Mouse (Mus musculus) adrenal gland, postnatal 14 days (tissue): ENCODE data around the gene Nalcn. TPM values are rescaled to one million over a fixed set of nuclear protein-coding genes. Genes with fewer than 3 reads are reported as not detected.
A peak's percentile ranks its signal among the peaks of the same experiment; 100 is the strongest.

ENCODE experiments used
- DNase-seq: peaks from one replicate; pipeline ENCODE4 v3.0.0; 2021; ENCODE audit warnings: mixed read lengths
- total RNA-seq: library from RNA; stranded (reverse); gene quantifications from 2 replicates; pipeline ENCODE4 v1.2.3, GENCODE M21; 2021

Gene Nalcn
- total RNA-seq, 1 experiment from 2014 or later = 5.1 TPM

GRCm38 (mm10) chr14:123512923-123513322, 114.0 kb downstream of the Nalcn start:
- no peak for DNase-seq

DNA sequence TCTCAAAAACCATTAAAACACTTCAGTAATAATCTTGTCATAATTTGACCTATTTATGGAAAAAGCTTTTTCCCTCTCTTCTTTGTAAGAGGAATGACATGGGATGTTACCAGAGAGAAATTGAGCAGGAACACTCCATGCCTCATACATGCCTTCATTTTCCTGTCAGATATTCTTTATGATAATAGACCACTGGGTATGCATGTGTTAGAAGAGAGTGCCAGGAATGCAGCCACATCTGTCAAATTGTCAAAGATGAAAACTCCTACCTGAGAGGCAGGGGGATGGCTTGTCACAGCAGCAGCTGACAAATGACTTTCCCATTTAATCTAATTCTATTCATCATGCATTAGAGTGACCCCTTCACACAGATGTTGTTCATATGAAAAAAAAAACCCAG, 131.4 kb downstream of the Nalcn start:
- DNase-seq = no peak

GRCm38 (mm10) chr14:123488575-123489207, 138.3 kb downstream of the Nalcn start:
- DNase-seq = no peak

- DNase-seq = peak; percentile 84
Measured at GRCm38 (mm10) chr14:123462026-123462425, 164.9 kb downstream of the Nalcn start.

DNA sequence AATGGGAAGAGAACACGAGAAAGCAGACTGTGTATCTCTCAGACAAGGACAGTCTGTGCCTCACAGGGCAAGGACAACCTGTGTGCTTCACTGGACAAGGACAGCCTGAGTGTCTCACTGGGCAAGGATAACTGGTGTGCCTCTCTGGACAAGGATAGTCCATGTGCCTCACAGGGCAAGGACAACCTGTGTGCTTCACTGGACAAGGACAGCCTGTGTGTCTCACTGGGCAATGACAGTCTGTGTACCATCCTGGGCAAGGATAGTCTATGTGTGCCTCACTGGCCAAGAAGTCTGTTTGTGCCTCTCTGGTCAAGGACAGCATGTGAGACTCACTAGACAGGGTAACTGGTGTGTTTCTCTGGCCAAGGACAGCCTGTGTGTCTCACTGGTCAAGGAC, 180.9 kb downstream of the Nalcn start:
- peak; percentile 71 for DNase-seq

DNA sequence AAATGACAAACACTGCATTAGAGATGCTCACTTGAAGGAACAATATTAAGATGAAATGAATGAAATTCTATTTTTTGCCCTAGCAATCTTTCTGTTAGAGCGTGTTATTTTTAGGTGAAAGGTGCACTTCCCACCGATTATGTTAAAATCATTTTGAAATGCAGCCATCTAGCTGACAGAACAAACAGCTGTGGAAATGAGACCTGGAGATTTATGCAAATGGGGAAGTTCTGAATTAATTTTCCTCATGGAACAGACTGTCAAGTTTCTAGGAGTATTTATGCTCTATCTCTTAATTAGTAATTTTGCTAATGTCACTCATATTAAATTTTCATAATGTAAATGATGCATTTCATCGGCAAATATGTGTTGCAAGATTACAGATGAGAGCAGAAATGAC, 191.4 kb downstream of the Nalcn start:
- DNase-seq = no peak

GRCm38 (mm10) chr14:123376167-123376855, 250.6 kb downstream of the Nalcn start:
- DNase-seq = no peak

- DNase-seq = peak; percentile 29
Measured at GRCm38 (mm10) chr14:123371522-123371921, 255.4 kb downstream of the Nalcn start.

GRCm38 (mm10) chr14:123359691-123360090, 267.3 kb downstream of the Nalcn start:
- DNase-seq = no peak

GRCm38 (mm10) chr14:123352973-123353372, 274.0 kb downstream of the Nalcn start:
- DNase-seq = peak; percentile 24

DNA sequence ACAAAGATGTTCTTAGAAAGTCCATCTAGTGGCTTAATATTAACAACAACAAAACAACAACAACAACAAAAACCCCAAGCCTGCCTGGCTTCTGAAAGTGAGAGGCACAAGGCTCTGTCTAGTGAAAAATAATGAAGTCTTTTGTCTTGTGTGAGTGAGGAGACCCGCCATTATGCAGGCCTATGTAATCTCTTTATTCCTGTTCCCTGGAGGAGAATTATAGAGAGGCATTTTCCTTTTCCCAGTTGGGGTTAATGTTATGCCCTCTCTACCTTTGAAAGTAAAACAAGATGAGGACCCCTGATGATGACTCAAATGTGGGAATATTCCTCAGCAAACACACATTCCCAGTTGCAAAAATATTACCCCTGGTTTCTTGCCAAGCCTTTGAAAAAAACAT, 295.1 kb downstream of the Nalcn start:
- no peak for DNase-seq

- no peak for DNase-seq
Measured at GRCm38 (mm10) chr14:123314369-123314768, 312.6 kb downstream of the Nalcn start.

DNA sequence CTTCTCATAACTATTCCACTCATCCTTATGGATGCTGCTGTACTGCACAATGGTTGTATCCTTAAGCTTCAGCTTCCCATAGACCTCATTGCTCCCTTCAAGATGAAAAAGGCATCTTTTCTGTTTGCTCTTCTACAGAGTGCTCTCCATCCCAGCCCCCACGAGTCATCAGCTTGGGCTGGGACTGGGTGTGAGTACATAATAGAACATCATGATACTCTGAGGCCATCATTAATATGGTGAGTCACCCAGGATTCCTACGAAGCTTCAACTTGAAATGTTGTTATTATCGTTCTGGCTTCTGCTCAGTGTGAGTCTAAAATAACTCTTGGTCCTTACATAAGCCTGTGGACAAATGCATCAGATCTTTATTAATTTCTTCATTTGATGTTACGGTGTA, 314.6 kb downstream of the Nalcn start:
- DNase-seq = no peak

- DNase-seq = no peak
Measured at GRCm38 (mm10) chr14:123296068-123296467, 330.9 kb downstream of the Nalcn start.

DNA sequence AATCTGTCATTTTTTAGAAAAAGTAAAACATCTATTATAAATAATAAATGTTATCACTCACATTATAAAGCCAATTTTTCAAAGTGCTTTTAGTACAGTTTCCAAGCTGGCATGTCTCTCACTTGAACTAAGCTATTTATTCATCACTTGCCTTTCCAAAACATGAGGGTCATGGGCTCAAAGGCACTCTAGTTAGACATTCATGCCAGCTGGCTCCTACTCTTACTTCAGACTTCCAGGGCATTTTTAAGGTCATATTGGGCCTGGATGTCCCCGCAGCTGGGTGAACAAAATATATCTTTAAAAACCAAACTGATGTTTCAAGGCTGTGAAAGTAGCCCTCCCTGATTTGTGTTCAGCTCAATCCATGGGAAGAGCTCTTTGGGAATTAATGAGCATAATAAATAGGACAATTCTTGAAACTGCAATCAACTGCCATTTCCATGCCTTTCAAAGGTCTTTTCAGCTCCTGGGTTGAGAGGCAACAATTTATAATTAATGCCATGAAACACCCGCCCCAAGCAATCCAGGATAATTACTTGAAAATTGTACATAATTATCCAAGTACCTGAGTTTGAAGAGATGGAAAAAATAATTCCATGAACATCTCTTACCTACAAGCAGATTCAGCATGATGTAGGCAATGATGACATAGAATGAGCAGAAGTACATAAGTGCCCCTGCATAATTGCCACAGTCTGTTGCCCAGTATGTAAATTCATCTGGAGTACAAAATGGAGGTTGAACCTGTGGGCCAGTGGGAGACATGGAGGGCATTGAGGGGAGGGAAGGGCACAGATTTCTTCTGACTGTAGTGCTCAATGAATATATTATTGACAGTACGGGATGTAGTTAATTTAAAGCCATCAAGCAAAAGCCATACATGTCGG, 335.6 kb downstream of the Nalcn start:
- peak; percentile 12 for DNase-seq

DNA sequence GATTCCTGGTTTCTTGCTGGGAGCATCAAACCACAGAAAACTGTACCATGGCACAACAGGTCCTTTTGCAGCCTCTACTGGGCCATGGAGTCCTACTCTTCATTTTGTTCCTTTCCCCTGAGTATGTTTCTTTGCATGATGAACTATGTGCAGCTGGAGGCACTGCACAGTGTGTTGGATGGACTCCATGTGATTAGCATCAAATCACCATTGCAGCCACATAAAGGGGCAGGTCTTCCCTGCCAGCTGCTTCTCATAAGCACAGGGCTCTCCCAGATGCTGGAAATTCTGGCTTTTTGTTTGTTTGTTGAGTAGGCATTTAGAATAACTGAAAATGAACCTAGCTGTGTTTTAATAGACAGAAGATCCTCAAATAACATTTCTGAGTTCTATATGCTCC, 344.8 kb downstream of the Nalcn start:
- DNase-seq = no peak

DNA sequence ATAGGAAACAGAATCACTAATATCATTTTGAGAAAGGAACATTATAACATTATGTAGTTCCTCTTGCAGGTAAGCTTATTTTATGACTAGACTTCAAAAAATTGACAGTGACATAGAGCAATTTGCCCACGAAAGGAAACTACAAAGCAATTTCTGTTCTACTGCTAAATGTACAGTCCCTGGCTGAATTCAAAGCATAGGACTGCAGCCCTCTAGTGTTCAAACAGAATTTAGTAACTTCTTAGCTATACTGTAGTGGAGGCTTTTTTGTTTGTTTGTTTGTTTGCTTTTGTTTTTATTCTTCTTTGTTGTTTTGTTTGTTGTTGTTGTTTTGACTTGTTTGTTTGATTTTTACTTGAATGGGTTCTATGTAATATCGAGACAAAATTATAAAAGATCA, 354.8 kb downstream of the Nalcn start:
- DNase-seq = no peak

GRCm38 (mm10) chr14:123240738-123241137, 386.2 kb downstream of the Nalcn start:
- no peak for DNase-seq

GRCm38 (mm10) chr14:123239945-123240344, 387.0 kb downstream of the Nalcn start:
- peak; percentile 22 for DNase-seq

- DNase-seq = no peak
Measured at GRCm38 (mm10) chr14:123237002-123237401, 389.9 kb downstream of the Nalcn start.

DNA sequence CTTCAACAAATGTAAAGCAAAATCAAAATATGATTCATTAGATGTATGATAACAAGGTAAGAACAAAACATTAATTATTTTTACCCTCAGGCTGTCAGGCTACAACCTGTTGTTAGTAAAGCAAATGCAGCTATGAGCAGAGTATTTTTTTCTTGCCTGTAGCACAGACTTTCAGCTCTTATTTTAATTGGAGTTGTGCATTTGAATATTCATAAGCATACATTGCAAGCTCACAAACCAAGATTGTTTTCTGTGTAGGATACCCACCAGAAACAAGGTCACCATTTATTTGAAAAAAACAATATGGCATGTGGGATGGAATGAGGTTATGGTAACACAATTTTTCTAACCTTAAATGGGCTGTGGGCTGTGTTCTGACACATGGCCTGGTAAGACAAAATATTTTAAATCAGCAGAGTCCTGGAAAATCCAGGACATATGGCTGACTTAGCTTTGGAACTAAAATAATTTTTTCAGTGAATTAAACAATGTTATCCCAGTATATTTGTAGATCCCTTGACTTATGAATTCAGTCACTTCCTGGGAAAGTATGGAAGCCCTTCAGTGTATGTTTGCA, 394.2 kb downstream of the Nalcn start:
- no peak for DNase-seq
